Mouse (Mus musculus) c-Kit-negative CD71-positive TER-119-positive erythroid progenitor cells, embryonic 14.5 days (primary cell): ENCODE measurements around the gene Chrm1.
A peak's percentile ranks its signal among the peaks of the same experiment; 100 is the strongest.
"Not testable (repeated sequence)": the region's sequence is repeated elsewhere in the genome, so short reads cannot be mapped to it uniquely, and the experiment has no call there.

Experiments
- DNase-seq: peaks from one replicate; pipeline ENCODE4 v3.0.0-alpha.2; 2013; ENCODE audit warnings: low read depth, low spot score

Chrm1 gene

GRCm38 (mm10) chr19:8716767-8717475 is 53.3 kb downstream of the Chrm1 start:
- no peak for DNase-seq

DNA sequence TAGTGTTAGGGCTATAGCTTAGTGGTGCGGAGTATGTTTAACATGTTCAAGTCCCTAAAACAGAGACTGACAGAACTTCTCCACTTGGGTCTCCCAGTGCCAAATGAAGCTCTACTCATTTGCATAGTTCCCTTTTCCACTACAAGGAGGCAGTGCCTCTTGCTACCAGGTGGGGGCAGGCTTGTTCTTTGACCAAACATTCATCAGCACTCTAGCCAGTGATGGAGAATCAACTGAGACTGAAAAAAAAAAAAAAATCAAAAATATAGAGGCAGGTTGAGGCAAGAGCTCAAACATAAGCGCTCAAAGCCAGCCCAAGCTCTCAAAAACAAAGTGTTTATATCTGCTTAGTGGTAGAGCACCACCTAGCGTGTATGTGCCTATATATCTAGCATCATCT is 54.8 kb downstream of the Chrm1 start:
- peak; percentile 76 for DNase-seq

DNA sequence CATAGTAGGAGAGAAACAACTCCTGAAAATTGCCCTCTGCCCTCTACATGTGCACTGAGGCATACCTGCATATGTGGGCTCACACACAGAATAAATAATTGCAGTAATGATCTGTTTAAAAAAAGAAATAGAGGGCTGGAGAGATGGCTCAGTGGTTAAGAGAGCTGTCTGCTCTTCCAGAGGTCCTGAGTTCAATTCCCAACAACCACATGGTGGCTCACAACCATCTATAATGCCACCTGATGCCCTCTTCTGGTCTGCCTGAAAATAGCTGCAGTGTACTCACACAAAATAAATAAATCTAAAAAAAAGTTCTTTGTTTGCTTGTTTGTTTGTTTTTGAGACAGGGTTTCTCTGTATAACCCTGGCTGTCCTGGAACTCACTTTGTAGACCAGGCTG is 55.4 kb downstream of the Chrm1 start:
- not testable (repeated sequence) for DNase-seq

GRCm38 (mm10) chr19:8721378-8721777 is 57.8 kb downstream of the Chrm1 start:
- DNase-seq: no peak

GRCm38 (mm10) chr19:8722021-8722420 is 58.4 kb downstream of the Chrm1 start:
- DNase-seq: no peak

GRCm38 (mm10) chr19:8722559-8722906 is 58.9 kb downstream of the Chrm1 start:
- DNase-seq: no peak

DNA sequence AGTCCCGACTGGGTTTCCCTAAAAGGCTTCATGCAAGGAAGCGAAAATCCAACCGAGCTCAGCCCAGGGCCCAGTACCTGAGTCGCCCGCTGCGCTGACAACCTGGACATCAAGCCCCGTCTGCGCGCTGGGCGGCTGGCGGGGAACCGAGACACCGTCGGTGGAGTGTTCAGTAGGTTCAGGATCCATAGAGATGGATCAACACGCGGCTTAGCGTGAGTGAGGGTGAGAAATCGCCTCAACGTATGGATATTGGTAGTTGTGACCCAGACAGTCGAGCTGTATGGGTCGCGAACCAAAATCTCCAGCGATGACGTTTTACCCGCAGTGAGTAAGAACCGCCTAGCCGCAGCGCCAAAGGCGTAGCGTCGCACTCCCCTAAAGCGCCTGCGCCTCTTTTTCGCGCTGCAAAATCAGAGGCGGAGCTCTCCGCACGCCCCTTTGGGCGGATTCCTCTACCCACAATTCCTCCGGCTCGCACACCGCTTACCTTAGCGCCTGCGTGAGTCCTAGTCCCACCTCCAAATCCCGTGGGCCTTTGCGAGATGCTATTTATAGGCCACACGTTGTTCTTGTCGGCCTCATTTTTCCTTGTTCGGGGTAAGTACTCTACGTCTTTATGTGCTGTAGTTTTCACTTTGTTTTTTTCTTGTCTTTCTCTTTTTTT is 59.5 kb downstream of the Chrm1 start, which contains the start of gene Slc3a2:
Gene Slc3a2 (minus strand): TSS at position 463 of the 667 bp plus-strand sequence.
- DNase-seq: peak; percentile 95

DNA sequence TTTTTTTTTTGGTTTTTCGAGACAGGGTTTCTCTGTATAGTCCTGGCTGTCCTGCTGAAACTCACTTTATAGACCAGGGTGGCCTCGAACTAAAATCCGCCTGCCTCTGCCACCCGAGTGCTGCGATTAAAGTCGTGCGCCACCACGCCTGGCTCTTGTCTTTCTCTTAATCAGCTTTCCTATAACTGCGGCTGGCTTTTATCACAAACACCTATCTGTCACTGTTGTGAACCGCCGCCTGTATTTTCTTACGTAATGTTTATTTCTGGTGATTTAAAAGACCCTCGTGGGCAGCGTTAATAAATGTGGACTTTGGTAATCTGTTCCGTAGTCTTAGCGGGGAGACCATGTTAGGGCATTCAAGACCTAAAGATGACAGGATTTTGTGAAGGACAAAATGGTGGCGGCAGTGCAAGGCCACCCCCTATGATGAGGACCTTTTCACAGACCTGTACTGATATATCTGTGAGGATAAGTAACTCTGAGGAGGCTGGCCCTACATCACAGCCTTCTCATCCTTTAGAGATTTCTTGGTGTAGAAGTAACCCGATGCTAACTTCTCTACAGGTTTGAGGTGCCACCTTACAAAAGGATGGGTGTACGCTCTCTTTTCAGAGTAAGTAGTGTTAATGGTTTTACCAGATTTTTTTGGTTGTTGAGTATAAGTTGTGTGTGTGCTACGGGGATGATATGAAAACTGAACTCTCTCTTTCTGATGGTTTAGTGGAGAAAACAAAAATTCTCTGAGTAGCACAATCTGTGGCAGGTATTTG is 60.2 kb downstream of the Chrm1 start:
- no peak for DNase-seq

- no peak for DNase-seq
Measured at GRCm38 (mm10) chr19:8724392-8724791, 60.8 kb downstream of the Chrm1 start.

- DNase-seq: no peak
Measured at GRCm38 (mm10) chr19:8725081-8725613, 61.6 kb downstream of the Chrm1 start.

- DNase-seq: no peak
Measured at GRCm38 (mm10) chr19:8726609-8727390, 63.2 kb downstream of the Chrm1 start.

DNA sequence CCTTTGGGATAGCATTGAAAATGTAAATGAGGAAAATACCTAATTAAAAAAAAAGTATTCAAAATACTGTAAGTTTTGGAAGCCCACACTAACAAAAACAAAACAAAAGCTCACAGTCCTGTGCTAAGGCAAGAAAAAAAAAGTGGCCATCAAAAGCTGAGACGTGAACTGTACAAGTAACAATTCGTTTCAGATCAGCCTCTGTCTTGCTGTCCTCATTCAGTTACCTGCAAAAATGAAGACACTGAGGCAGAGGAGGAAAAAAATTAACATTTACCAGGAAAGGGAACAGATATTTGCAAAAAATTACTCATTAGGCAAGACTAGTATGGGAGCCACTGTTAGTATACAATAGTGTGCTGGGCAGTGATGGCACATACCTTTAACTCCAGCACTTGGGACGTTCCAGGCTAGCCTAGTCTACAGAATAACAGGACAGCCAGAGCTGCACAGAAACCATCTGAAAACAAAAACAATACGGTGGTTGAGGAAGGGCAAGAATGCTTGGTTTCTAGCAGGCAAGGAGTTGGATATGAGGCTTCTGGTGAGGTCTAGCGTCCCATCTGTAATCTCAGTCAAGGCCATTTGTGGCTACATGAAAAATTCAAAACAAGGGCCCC is 64.0 kb downstream of the Chrm1 start:
- DNase-seq: no peak

- not testable (repeated sequence) for DNase-seq
Measured at GRCm38 (mm10) chr19:8728335-8729099, 64.9 kb downstream of the Chrm1 start.
